Mouse (Mus musculus): ENCODE data around the gene Prkd2. TPM values are rescaled to one million over a fixed set of nuclear protein-coding genes. Genes with fewer than 3 reads are reported as not detected.

Gene Prkd2
- polyA plus RNA-seq, 1 experiment from 2014 or later = 10.3 TPM

- peaks cover 19% of the 10 kb centered on the region for H3K4me1 ChIP-seq (ENCODE audit: control insufficient read depth, insufficient read depth, low read length)
- no peaks in the 10 kb centered on the region for H3K9me3 ChIP-seq (ENCODE audit: control insufficient read depth, low read length)
- WGBS = 33% methylated on average over 17 of the region's 17 CpGs
- no peak overlapping the region for H3K9ac ChIP-seq (ENCODE audit: low read depth, low read length)
- H3K27ac ChIP-seq (ENCODE audit: low read length) = no peak overlapping the region
- ATAC-seq = no peak
- H3K4me3 ChIP-seq (ENCODE audit: low read length) = no peak overlapping the region
- H3K36me3 ChIP-seq (ENCODE audit: control insufficient read depth, insufficient read depth, low read length) = no peaks in the 10 kb centered on the region; the same call in 1 of the 2 replicates
- H3K27me3 ChIP-seq (replicated peaks; ENCODE audit: control insufficient read depth, insufficient read depth, low read length) = no peaks in the 10 kb centered on the region
- H3K4me2 ChIP-seq (ENCODE audit: low read depth, low read length) = no peak overlapping the region
These were observed 5.9 kb downstream of the Prkd2 start for GRCm38 (mm10) chr7:16848579-16848978.

GRCm38 (mm10) chr7:16851636-16852035, 8.9 kb downstream of the Prkd2 start:
- H3K4me1 ChIP-seq (ENCODE audit: control insufficient read depth, insufficient read depth, low read length) = no peaks in the 10 kb centered on the region
- no peak overlapping the region for H3K4me2 ChIP-seq (ENCODE audit: low read depth, low read length)
- no peaks in the 10 kb centered on the region for H3K27me3 ChIP-seq (replicated peaks; ENCODE audit: control insufficient read depth, insufficient read depth, low read length)
- no peak overlapping the region for H3K9ac ChIP-seq (ENCODE audit: low read depth, low read length)
- H3K36me3 ChIP-seq (ENCODE audit: control insufficient read depth, insufficient read depth, low read length) = peaks cover 8% of the 10 kb centered on the region; the same call in 1 of the 2 replicates
- no peak overlapping the region for H3K27ac ChIP-seq (ENCODE audit: low read length)
- no peak overlapping the region for H3K4me3 ChIP-seq (ENCODE audit: low read length)
- no peaks in the 10 kb centered on the region for H3K9me3 ChIP-seq (ENCODE audit: control insufficient read depth, low read length)
- WGBS = 83% methylated on average over 4 of the region's 4 CpGs
- no peak for ATAC-seq

DNA sequence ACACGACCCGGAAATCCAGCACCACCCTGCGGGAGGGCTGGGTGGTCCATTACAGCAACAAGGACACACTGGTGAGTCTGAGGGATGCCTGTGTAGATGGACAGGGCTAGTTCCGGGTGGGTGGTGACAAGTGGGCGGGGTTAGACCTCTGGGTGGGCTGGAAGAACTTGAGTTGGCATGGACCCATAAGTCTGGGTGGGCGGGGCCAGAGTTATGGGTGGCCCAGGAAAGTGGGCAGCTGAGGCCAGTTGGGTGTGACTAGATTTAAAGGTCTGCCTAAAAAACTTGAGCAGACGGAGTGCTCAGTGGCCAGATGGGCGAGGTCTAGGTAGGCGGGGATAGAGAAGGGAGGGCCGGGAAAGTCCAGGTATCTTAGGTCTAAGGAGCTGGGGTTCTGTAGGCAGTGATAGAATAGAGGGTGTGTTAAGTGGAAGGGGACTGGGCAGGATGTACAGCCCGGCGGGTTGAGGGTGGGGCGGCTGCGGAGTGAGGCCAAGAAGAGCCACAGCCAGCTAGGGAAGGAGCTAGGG, 10.7 kb downstream of the Prkd2 start:
- 82% methylated on average over 14 of the region's 14 CpGs for WGBS
- H3K27me3 ChIP-seq (replicated peaks; ENCODE audit: control insufficient read depth, insufficient read depth, low read length) = no peaks in the 10 kb centered on the region
- no peaks in the 10 kb centered on the region for H3K9me3 ChIP-seq (ENCODE audit: control insufficient read depth, low read length)
- no peak overlapping the region for H3K4me3 ChIP-seq (ENCODE audit: low read length)
- H3K36me3 ChIP-seq (ENCODE audit: control insufficient read depth, insufficient read depth, low read length) = peaks cover 8% of the 10 kb centered on the region; the same call in 1 of the 2 replicates
- ATAC-seq = peak; percentile 77
- H3K27ac ChIP-seq (ENCODE audit: low read length) = no peak overlapping the region
- no peaks in the 10 kb centered on the region for H3K4me1 ChIP-seq (ENCODE audit: control insufficient read depth, insufficient read depth, low read length)
- H3K9ac ChIP-seq (ENCODE audit: low read depth, low read length) = no peak overlapping the region
- H3K4me2 ChIP-seq (ENCODE audit: low read depth, low read length) = no peak overlapping the region

- H3K4me3 ChIP-seq (ENCODE audit: low read length) = no peak overlapping the region
- no peaks in the 10 kb centered on the region for H3K4me1 ChIP-seq (ENCODE audit: control insufficient read depth, insufficient read depth, low read length)
- H3K36me3 ChIP-seq (ENCODE audit: control insufficient read depth, insufficient read depth, low read length) = peaks cover 8% of the 10 kb centered on the region; the same call in 1 of the 2 replicates
- H3K27me3 ChIP-seq (replicated peaks; ENCODE audit: control insufficient read depth, insufficient read depth, low read length) = no peaks in the 10 kb centered on the region
- ATAC-seq = no peak
- H3K27ac ChIP-seq (ENCODE audit: low read length) = no peak overlapping the region
- H3K4me2 ChIP-seq (ENCODE audit: low read depth, low read length) = no peak overlapping the region
- H3K9ac ChIP-seq (ENCODE audit: low read depth, low read length) = no peak overlapping the region
- 28% methylated on average over 17 of the region's 17 CpGs for WGBS
- H3K9me3 ChIP-seq (ENCODE audit: control insufficient read depth, low read length) = no peaks in the 10 kb centered on the region
These were observed 15.6 kb downstream of the Prkd2 start for GRCm38 (mm10) chr7:16858336-16858735.

- no peak overlapping the region for H3K27ac ChIP-seq (ENCODE audit: low read length)
- no peak overlapping the region for H3K4me2 ChIP-seq (ENCODE audit: low read depth, low read length)
- ATAC-seq = no peak
- H3K36me3 ChIP-seq (ENCODE audit: control insufficient read depth, insufficient read depth, low read length) = 0 out of 2 replicates have a peak, but pooled peaks cover 2% of the 10 kb centered on the region
- no peaks in the 10 kb centered on the region for H3K4me1 ChIP-seq (ENCODE audit: control insufficient read depth, insufficient read depth, low read length)
- no peaks in the 10 kb centered on the region for H3K9me3 ChIP-seq (ENCODE audit: control insufficient read depth, low read length)
- no peak overlapping the region for H3K4me3 ChIP-seq (ENCODE audit: low read length)
- H3K27me3 ChIP-seq (replicated peaks; ENCODE audit: control insufficient read depth, insufficient read depth, low read length) = no peaks in the 10 kb centered on the region
- H3K9ac ChIP-seq (ENCODE audit: low read depth, low read length) = no peak overlapping the region
- WGBS = 32% methylated on average over 5 of the region's 5 CpGs
These were observed 17.4 kb downstream of the Prkd2 start for GRCm38 (mm10) chr7:16859902-16860651.

DNA sequence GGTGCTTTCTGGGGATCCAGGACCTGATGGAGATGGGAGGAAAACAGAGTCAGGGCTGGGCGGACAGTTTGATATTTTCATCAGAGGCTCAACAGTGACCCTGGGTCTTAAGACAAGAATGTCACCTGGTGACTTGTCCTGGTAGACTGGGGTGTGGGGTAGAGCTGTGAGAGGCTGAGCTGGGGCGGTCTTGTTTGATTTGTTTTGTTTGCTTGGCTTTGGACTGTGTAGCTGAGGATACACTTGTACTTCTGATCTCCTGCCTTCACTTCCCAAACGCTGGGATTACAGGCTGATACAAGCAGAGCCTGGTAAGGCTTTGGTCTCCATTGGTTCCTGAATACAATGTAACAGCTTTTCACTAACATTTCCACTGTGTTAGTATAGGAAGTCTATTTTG, 24.8 kb downstream of the Prkd2 start:
- ATAC-seq = no peak
- 66% methylated on average over 3 of the region's 3 CpGs for WGBS
- no peaks in the 10 kb centered on the region for H3K4me1 ChIP-seq (ENCODE audit: control insufficient read depth, insufficient read depth, low read length)
- H3K4me3 ChIP-seq (ENCODE audit: low read length) = no peak overlapping the region
- H3K9me3 ChIP-seq (ENCODE audit: control insufficient read depth, low read length) = no peaks in the 10 kb centered on the region
- no peak overlapping the region for H3K27ac ChIP-seq (ENCODE audit: low read length)
- peaks cover 5% of the 10 kb centered on the region for H3K36me3 ChIP-seq (ENCODE audit: control insufficient read depth, insufficient read depth, low read length)
- no peak overlapping the region for H3K9ac ChIP-seq (ENCODE audit: low read depth, low read length)
- no peaks in the 10 kb centered on the region for H3K27me3 ChIP-seq (replicated peaks; ENCODE audit: control insufficient read depth, insufficient read depth, low read length)
- no peak overlapping the region for H3K4me2 ChIP-seq (ENCODE audit: low read depth, low read length)

DNA sequence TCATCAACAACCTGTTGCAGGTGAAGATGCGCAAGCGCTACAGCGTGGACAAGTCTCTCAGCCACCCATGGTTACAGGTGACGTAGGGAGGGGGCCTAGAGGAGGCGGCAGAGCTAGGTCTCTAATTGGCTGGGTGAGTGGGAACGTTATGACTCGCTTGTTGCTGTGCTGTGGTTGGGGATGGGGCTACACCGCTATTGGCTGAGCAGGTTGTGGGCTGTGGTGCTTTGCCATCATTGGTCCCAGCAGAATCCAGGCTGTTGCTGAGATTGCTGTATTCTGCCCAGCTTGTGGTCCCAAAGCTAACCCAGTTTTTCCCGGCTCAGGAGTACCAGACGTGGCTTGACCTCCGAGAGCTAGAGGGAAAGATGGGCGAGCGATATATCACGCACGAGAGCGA, 26.8 kb downstream of the Prkd2 start:
- H3K36me3 ChIP-seq (ENCODE audit: control insufficient read depth, insufficient read depth, low read length) = peaks cover 5% of the 10 kb centered on the region
- peak overlapping the region; percentile 20; the same call in 1 of the 2 replicates for H3K4me2 ChIP-seq (ENCODE audit: low read depth, low read length)
- no peaks in the 10 kb centered on the region for H3K27me3 ChIP-seq (replicated peaks; ENCODE audit: control insufficient read depth, insufficient read depth, low read length)
- H3K27ac ChIP-seq (ENCODE audit: low read length) = no peak overlapping the region
- ATAC-seq = peak; percentile 77
- no peaks in the 10 kb centered on the region for H3K4me1 ChIP-seq (ENCODE audit: control insufficient read depth, insufficient read depth, low read length)
- no peak overlapping the region for H3K9ac ChIP-seq (ENCODE audit: low read depth, low read length)
- H3K4me3 ChIP-seq (ENCODE audit: low read length) = no peak overlapping the region
- 31% methylated on average over 16 of the region's 16 CpGs for WGBS
- H3K9me3 ChIP-seq (ENCODE audit: control insufficient read depth, low read length) = no peaks in the 10 kb centered on the region

- no peaks in the 10 kb centered on the region; the same call in 1 of the 2 replicates for H3K36me3 ChIP-seq (ENCODE audit: control insufficient read depth, insufficient read depth, low read length)
- H3K4me1 ChIP-seq (ENCODE audit: control insufficient read depth, insufficient read depth, low read length) = peaks cover 4% of the 10 kb centered on the region
- H3K27me3 ChIP-seq (replicated peaks; ENCODE audit: control insufficient read depth, insufficient read depth, low read length) = no peaks in the 10 kb centered on the region
- no peak overlapping the region for H3K4me2 ChIP-seq (ENCODE audit: low read depth, low read length)
- WGBS = 81% methylated on average over 10 of the region's 10 CpGs
- no peak overlapping the region for H3K4me3 ChIP-seq (ENCODE audit: low read length)
- H3K9ac ChIP-seq (ENCODE audit: low read depth, low read length) = no peak overlapping the region
- H3K9me3 ChIP-seq (ENCODE audit: control insufficient read depth, low read length) = no peaks in the 10 kb centered on the region
- H3K27ac ChIP-seq (ENCODE audit: low read length) = no peak overlapping the region
- no peak for ATAC-seq
These were observed 28.9 kb downstream of the Prkd2 start for GRCm38 (mm10) chr7:16871600-16871999.

- Histone ChIP-seq H3K9ac (ENCODE audit: low read depth, low read length) (no peak overlapping the region), H3K9me3 (ENCODE audit: control insufficient read depth, low read length) (no peaks in the 10 kb centered on the region), H3K36me3 (ENCODE audit: control insufficient read depth, insufficient read depth, low read length) (no peaks in the 10 kb centered on the region), H3K4me1 (ENCODE audit: control insufficient read depth, insufficient read depth, low read length) (peaks cover 9% of the 10 kb centered on the region), H3K27me3 (replicated peaks; ENCODE audit: control insufficient read depth, insufficient read depth, low read length) (no peaks in the 10 kb centered on the region), H3K4me2 (ENCODE audit: low read depth, low read length) (no peak overlapping the region), H3K27ac (ENCODE audit: low read length) (no peak overlapping the region), H3K4me3 (ENCODE audit: low read length) (no peak overlapping the region)
- 92% methylated on average over 9 of the region's 9 CpGs for WGBS
- ATAC-seq = no peak
These were observed 29.8 kb downstream of the Prkd2 start for GRCm38 (mm10) chr7:16872478-16872877.
